Mouse (Mus musculus): ENCODE measurements around the gene Rnf44. TPM values are rescaled to one million over a fixed set of nuclear protein-coding genes. Genes with fewer than 3 reads are reported as not detected.

Rnf44 gene
- polyA plus RNA-seq, 1 experiment = 153 TPM

DNA sequence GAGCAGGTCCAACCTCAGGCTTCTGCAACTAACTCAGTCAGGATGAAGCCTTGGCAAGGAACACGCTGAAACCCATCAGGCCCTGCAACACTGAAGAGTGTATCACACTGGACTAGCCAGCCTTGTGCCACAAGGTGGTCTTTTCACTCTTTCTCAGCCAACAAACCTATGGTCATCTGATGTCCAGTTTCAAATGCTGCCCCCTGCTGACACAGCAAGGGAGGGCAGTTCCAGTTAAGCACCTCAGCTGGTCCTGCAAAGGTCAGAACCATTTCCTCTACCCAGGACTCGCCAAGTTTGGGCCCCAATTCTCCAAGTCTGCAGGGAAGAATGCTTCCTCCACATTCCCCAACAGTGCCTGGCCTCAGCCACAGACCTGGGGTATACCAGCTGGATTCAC is 8.5 kb downstream of the Rnf44 start:
- no peaks in the 10 kb centered on the region for H3K27me3 ChIP-seq (ENCODE audit: control insufficient read depth, insufficient read depth, low read length, poor library complexity, severe bottlenecking)
- H3K27ac ChIP-seq (ENCODE audit: insufficient read depth, low read length) = no peak overlapping the region
- peaks cover 4% of the 10 kb centered on the region for H3K4me1 ChIP-seq (ENCODE audit: control insufficient read depth, insufficient read depth, low read length)
- no peak overlapping the region for H3K9ac ChIP-seq (ENCODE audit: low read depth, poor library complexity, severe bottlenecking)
- no peak for TF ChIP-seq EP300 (IDR thresholded peaks at IDR 0.05; ENCODE audit: insufficient read depth, low read depth, low read length)
- peak; percentile 71 for TF ChIP-seq CTCF (IDR thresholded peaks at IDR 0.05; ENCODE audit: low read depth, low read length)
- H3K36me3 ChIP-seq (ENCODE audit: control insufficient read depth, insufficient read depth, low read length, poor library complexity, severe bottlenecking) = peaks cover 32% of the 10 kb centered on the region
- no peak overlapping the region for H3K4me3 ChIP-seq (ENCODE audit: low read depth, low read length)
- no peaks in the 10 kb centered on the region for H3K9me3 ChIP-seq (replicated peaks; ENCODE audit: control insufficient read depth, insufficient read depth, low read length, poor library complexity, severe bottlenecking)

DNA sequence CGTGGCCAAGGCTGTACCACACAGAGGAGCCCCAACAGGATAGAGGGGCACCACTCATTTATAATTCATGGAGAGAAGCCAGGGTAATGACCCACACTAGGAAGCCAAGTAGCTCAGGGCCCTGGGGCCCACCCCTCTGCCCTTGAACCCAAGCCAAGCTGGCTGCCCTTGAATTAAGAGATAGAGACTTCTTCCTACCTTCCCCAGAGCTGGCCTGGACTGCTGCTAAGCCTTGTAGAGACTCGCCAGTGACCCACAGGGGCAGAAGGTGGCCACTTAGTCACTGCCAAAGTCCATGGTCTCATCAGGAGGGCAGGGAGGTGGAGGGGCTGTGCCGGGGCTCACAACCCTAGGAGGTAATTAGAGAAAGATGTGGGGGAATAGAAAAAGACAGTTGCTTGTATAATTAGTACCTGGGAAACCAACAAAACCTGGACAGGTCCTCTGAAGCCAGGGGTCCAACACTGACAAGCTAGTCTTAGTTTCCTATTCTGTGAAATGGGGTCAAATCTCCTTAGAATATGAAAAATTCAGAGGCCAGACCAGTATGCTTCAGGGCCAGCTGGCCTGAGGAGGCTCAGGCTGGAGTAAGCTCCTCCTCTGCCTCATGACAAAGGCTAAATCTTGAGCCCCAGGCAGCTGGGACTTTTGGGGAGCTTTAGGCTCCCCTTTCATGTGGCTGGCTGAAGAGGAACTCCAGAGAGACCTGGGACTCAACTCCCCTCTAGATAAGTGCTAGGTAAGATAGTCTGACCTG is 9.4 kb downstream of the Rnf44 start:
- H3K4me1 ChIP-seq (ENCODE audit: control insufficient read depth, insufficient read depth, low read length) = peaks cover 4% of the 10 kb centered on the region
- H3K36me3 ChIP-seq (ENCODE audit: control insufficient read depth, insufficient read depth, low read length, poor library complexity, severe bottlenecking) = peaks cover 38% of the 10 kb centered on the region
- no peak for TF ChIP-seq EP300 (IDR thresholded peaks at IDR 0.05; ENCODE audit: insufficient read depth, low read depth, low read length)
- TF ChIP-seq POLR2A (IDR thresholded peaks at IDR 0.05; ENCODE audit: insufficient read depth, low read length) = no peak
- TF ChIP-seq CTCF (IDR thresholded peaks at IDR 0.05; ENCODE audit: low read depth, low read length) = no peak
- H3K27me3 ChIP-seq (ENCODE audit: control insufficient read depth, insufficient read depth, low read length, poor library complexity, severe bottlenecking) = no peaks in the 10 kb centered on the region
- H3K9me3 ChIP-seq (replicated peaks; ENCODE audit: control insufficient read depth, insufficient read depth, low read length, poor library complexity, severe bottlenecking) = no peaks in the 10 kb centered on the region
- H3K9ac ChIP-seq (ENCODE audit: low read depth, poor library complexity, severe bottlenecking) = no peak overlapping the region
- no peak overlapping the region for H3K27ac ChIP-seq (ENCODE audit: insufficient read depth, low read length)
- no peak overlapping the region for H3K4me3 ChIP-seq (ENCODE audit: low read depth, low read length)

DNA sequence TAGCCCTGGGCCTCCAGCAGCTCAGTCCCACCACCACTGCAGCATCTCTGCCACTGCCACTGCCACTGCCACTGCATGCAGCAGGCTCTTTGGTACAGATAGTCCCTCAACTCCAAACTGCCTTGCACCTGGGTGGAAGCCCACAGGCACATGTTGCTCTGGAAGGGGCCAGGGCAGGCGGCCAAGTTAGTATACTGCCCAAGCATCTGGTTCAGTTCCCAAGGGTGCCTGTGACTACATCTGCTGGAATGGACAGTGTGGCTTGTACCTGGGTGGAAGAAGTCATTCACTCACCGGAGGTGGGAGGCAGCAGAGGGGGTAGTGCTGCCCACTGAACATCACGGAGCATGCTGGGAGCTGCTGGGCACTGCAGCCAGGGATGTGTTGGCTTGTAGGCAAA is 10.4 kb downstream of the Rnf44 start:
- no peak overlapping the region for H3K9ac ChIP-seq (ENCODE audit: low read depth, poor library complexity, severe bottlenecking)
- peaks cover 42% of the 10 kb centered on the region for H3K36me3 ChIP-seq (ENCODE audit: control insufficient read depth, insufficient read depth, low read length, poor library complexity, severe bottlenecking)
- no peak overlapping the region for H3K4me3 ChIP-seq (ENCODE audit: low read depth, low read length)
- peaks cover 4% of the 10 kb centered on the region for H3K4me1 ChIP-seq (ENCODE audit: control insufficient read depth, insufficient read depth, low read length)
- H3K27ac ChIP-seq (ENCODE audit: insufficient read depth, low read length) = no peak overlapping the region
- no peaks in the 10 kb centered on the region for H3K9me3 ChIP-seq (replicated peaks; ENCODE audit: control insufficient read depth, insufficient read depth, low read length, poor library complexity, severe bottlenecking)
- no peak for TF ChIP-seq EP300 (IDR thresholded peaks at IDR 0.05; ENCODE audit: insufficient read depth, low read depth, low read length)
- TF ChIP-seq POLR2A (IDR thresholded peaks at IDR 0.05; ENCODE audit: insufficient read depth, low read length) = no peak
- TF ChIP-seq CTCF (IDR thresholded peaks at IDR 0.05; ENCODE audit: low read depth, low read length) = no peak
- H3K27me3 ChIP-seq (ENCODE audit: control insufficient read depth, insufficient read depth, low read length, poor library complexity, severe bottlenecking) = no peaks in the 10 kb centered on the region

DNA sequence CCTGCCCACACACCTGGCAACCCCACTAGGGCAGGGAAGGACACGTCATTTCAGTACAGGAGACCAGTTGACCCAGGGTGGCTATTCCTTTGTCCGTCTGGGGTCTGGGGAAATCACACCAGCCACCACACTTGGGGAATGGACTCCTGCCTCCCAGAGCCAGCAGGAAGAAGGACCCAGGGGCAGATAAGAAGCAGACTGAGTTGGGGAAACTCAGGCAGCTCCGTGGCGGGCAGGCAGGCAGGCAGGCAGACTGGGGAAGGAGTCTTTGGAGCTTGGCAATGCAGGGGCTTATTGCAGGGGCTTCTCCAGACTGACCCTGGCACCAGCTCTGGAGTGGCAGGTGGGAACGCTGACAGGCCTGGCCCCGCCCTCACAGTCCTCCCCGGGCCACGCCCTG is 12.4 kb downstream of the Rnf44 start:
- H3K4me3 ChIP-seq (ENCODE audit: low read depth, low read length) = no peak overlapping the region
- H3K36me3 ChIP-seq (ENCODE audit: control insufficient read depth, insufficient read depth, low read length, poor library complexity, severe bottlenecking) = peaks cover 42% of the 10 kb centered on the region
- H3K27me3 ChIP-seq (ENCODE audit: control insufficient read depth, insufficient read depth, low read length, poor library complexity, severe bottlenecking) = no peaks in the 10 kb centered on the region
- no peak for TF ChIP-seq CTCF (IDR thresholded peaks at IDR 0.05; ENCODE audit: low read depth, low read length)
- no peak for TF ChIP-seq EP300 (IDR thresholded peaks at IDR 0.05; ENCODE audit: insufficient read depth, low read depth, low read length)
- no peak for TF ChIP-seq POLR2A (IDR thresholded peaks at IDR 0.05; ENCODE audit: insufficient read depth, low read length)
- H3K27ac ChIP-seq (ENCODE audit: insufficient read depth, low read length) = no peak overlapping the region
- H3K4me1 ChIP-seq (ENCODE audit: control insufficient read depth, insufficient read depth, low read length) = peaks cover 4% of the 10 kb centered on the region
- no peaks in the 10 kb centered on the region for H3K9me3 ChIP-seq (replicated peaks; ENCODE audit: control insufficient read depth, insufficient read depth, low read length, poor library complexity, severe bottlenecking)
- no peak overlapping the region for H3K9ac ChIP-seq (ENCODE audit: low read depth, poor library complexity, severe bottlenecking)

DNA sequence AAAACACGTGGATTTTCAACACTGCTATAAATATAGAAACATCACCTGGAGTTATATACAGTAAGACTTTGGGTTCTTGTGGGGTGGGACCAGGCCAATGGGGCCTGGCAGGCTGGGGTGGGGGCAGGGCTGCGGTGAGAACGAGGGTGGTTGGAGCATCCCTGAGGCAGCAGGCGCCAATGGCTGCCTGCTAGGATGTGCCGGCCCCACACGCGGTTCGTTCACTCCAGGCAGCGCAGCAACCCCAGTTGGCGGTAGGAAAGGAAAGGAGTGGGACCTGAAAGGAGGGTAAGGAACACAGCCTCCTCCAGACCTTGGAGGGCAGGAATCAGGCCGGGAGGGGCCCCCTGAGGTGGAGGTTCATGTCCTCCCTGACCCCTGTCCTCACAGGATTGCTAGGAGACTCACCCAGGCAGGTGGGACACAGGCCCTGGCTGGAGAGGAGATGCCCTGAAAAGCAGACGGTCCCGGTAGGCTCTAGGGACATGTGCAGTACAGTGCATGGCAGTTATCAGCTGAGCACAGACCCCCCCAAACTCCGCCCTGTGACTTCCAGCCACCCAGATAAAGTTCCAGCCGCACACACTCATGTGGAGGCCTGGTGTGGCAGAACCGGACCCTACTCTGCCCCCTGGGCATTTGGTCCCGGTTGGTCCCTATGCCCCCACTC is 13.4 kb downstream of the Rnf44 start:
- no peak overlapping the region for H3K9ac ChIP-seq (ENCODE audit: low read depth, poor library complexity, severe bottlenecking)
- no peak for TF ChIP-seq CTCF (IDR thresholded peaks at IDR 0.05; ENCODE audit: low read depth, low read length)
- TF ChIP-seq EP300 (IDR thresholded peaks at IDR 0.05; ENCODE audit: insufficient read depth, low read depth, low read length) = no peak
- TF ChIP-seq POLR2A (IDR thresholded peaks at IDR 0.05; ENCODE audit: insufficient read depth, low read length) = no peak

DNA sequence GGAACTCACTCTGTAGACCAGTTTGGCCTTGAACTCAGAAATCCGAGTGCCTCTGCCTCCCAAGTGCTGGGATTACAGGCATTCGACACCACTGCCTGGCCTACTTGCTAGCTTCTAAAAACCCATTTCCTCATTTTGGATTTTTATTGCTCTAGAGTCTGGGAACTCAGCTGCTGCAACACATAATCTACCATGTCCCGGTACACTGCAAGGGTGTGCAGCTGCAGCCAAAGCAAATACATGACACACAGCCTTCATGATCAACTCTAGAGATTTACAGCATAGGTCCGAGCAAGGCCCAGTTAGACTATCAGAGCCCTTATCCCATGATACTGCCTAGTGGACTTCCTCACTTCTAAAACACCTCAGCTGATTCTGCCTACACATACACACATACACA is 15.4 kb downstream of the Rnf44 start:
- no peak for TF ChIP-seq EP300 (IDR thresholded peaks at IDR 0.05; ENCODE audit: insufficient read depth, low read depth, low read length)
- no peak for TF ChIP-seq POLR2A (IDR thresholded peaks at IDR 0.05; ENCODE audit: insufficient read depth, low read length)
- TF ChIP-seq CTCF (IDR thresholded peaks at IDR 0.05; ENCODE audit: low read depth, low read length) = no peak
- Histone ChIP-seq H3K36me3 (ENCODE audit: control insufficient read depth, insufficient read depth, low read length, poor library complexity, severe bottlenecking) (peaks cover 32% of the 10 kb centered on the region), H3K27me3 (ENCODE audit: control insufficient read depth, insufficient read depth, low read length, poor library complexity, severe bottlenecking) (no peaks in the 10 kb centered on the region), H3K4me1 (ENCODE audit: control insufficient read depth, insufficient read depth, low read length) (peaks cover 2% of the 10 kb centered on the region), H3K9me3 (replicated peaks; ENCODE audit: control insufficient read depth, insufficient read depth, low read length, poor library complexity, severe bottlenecking) (no peaks in the 10 kb centered on the region), H3K27ac (ENCODE audit: insufficient read depth, low read length) (no peak overlapping the region), H3K9ac (ENCODE audit: low read depth, poor library complexity, severe bottlenecking) (no peak overlapping the region), H3K4me3 (ENCODE audit: low read depth, low read length) (no peak overlapping the region)

More for the DNA sequence above, 13.4 kb downstream of the Rnf44 start:
- H3K4me1 ChIP-seq (ENCODE audit: control insufficient read depth, insufficient read depth, low read length) = peaks cover 4% of the 10 kb centered on the region
- no peaks in the 10 kb centered on the region for H3K9me3 ChIP-seq (replicated peaks; ENCODE audit: control insufficient read depth, insufficient read depth, low read length, poor library complexity, severe bottlenecking)
- no peak overlapping the region for H3K27ac ChIP-seq (ENCODE audit: insufficient read depth, low read length)
- H3K36me3 ChIP-seq (ENCODE audit: control insufficient read depth, insufficient read depth, low read length, poor library complexity, severe bottlenecking) = peaks cover 42% of the 10 kb centered on the region
- no peaks in the 10 kb centered on the region for H3K27me3 ChIP-seq (ENCODE audit: control insufficient read depth, insufficient read depth, low read length, poor library complexity, severe bottlenecking)
- no peak overlapping the region for H3K4me3 ChIP-seq (ENCODE audit: low read depth, low read length)
